In genomic region chr7:131187996-131188395, GRCm38 (mm10) we compare ENCODE assay signal across 33 mouse cellular contexts. TPM values are rescaled to one million over a fixed set of nuclear protein-coding genes. Genes with fewer than 3 reads are reported as not detected.
"Had no signal": no experiment of that assay in that cellular context is flagged by ENCODE, and none has a peak within 500 bp of the region (broad histone marks: within the 10 kb centered on the region; RNA-seq: fewer than 3 reads in every experiment).

No protein-coding gene starts in this region.

- DNase-seq: cerebellum, adult 2 months; cerebellum, adult 8-10 months; cerebellum, adult 9-10 months; cerebellum, adult 9-11 months; cerebellum, postnatal 10 days; cerebellum, postnatal 14 days; cerebellum, postnatal 25 days; cerebellum, postnatal 36 days; embryo, embryonic 11 days; forebrain, postnatal 0 days; gastrocnemius, adult 2 months; gastrocnemius, postnatal 10 days; gastrocnemius, postnatal 14 days; gastrocnemius, postnatal 25 days; gastrocnemius, postnatal 36 days; heart, adult 18-20 months; heart, adult 2 months had no signal

- H3K36me3 ChIP-seq: embryonic facial prominence, embryonic 10.5 days; embryonic facial prominence, embryonic 12.5 days; embryonic facial prominence, embryonic 13.5 days; embryonic facial prominence, embryonic 15.5 days; forebrain, embryonic 10.5 days; forebrain, embryonic 12.5 days; forebrain, embryonic 15.5 days had no signal

- ATAC-seq: forebrain, embryonic 13.5 days; forebrain, embryonic 14.5 days; forebrain, embryonic 15.5 days; forebrain, embryonic 16.5 days; forebrain, postnatal 0 days had no signal

- H3K4me3 ChIP-seq: embryonic facial prominence, embryonic 10.5 days; embryonic facial prominence, embryonic 12.5 days; embryonic facial prominence, embryonic 13.5 days; embryonic facial prominence, embryonic 15.5 days; erythroblast, embryonic 14.5 days; forebrain, embryonic 10.5 days; forebrain, embryonic 12.5 days; forebrain, embryonic 13.5 days; forebrain, embryonic 15.5 days; gastrocnemius, adult 2 months; heart, adult 2 months had no signal

- H3K27ac ChIP-seq: embryonic facial prominence, embryonic 10.5 days; embryonic facial prominence, embryonic 12.5 days; embryonic facial prominence, embryonic 13.5 days; embryonic facial prominence, embryonic 15.5 days; forebrain, embryonic 10.5 days; forebrain, embryonic 12.5 days; forebrain, embryonic 13.5 days; forebrain, embryonic 15.5 days; gastrocnemius, adult 2 months; heart, adult 2 months had no signal

- H3K9me3 ChIP-seq: embryonic facial prominence, embryonic 10.5 days; embryonic facial prominence, embryonic 12.5 days; embryonic facial prominence, embryonic 13.5 days; embryonic facial prominence, embryonic 15.5 days; forebrain, embryonic 10.5 days; forebrain, embryonic 12.5 days; forebrain, embryonic 13.5 days; forebrain, embryonic 15.5 days had no signal

- H3K4me2 ChIP-seq: embryonic facial prominence, embryonic 12.5 days; embryonic facial prominence, embryonic 13.5 days; embryonic facial prominence, embryonic 15.5 days; forebrain, embryonic 12.5 days; forebrain, embryonic 13.5 days; forebrain, embryonic 15.5 days had no signal

- H3K4me1 ChIP-seq: embryonic facial prominence, embryonic 10.5 days; embryonic facial prominence, embryonic 12.5 days; embryonic facial prominence, embryonic 13.5 days; embryonic facial prominence, embryonic 15.5 days; forebrain, embryonic 10.5 days; forebrain, embryonic 12.5 days; forebrain, embryonic 13.5 days; forebrain, embryonic 15.5 days had no signal

- H3K27me3 ChIP-seq: embryonic facial prominence, embryonic 12.5 days; embryonic facial prominence, embryonic 13.5 days; embryonic facial prominence, embryonic 15.5 days; forebrain, embryonic 12.5 days; forebrain, embryonic 13.5 days; forebrain, embryonic 15.5 days had no signal

- H3K9ac ChIP-seq: embryonic facial prominence, embryonic 12.5 days; embryonic facial prominence, embryonic 13.5 days; embryonic facial prominence, embryonic 15.5 days; forebrain, embryonic 12.5 days; forebrain, embryonic 13.5 days; forebrain, embryonic 15.5 days; forebrain, postnatal 0 days had no signal

RNA-seq across cellular contexts. Expression of gene 5430419D17Rik, which starts 13.8 kb away (rescaled TPM):
- polyA plus RNA-seq: embryonic facial prominence, embryonic 10.5 days; embryonic facial prominence, embryonic 11.5 days; embryonic facial prominence, embryonic 12.5 days; embryonic facial prominence, embryonic 13.5 days; embryonic facial prominence, embryonic 14.5 days; embryonic facial prominence, embryonic 15.5 days; erythroblast, embryonic 14.5 days; forebrain, embryonic 10.5 days; forebrain, embryonic 11.5 days; forebrain, embryonic 12.5 days; forebrain, embryonic 13.5 days; forebrain, embryonic 14.5 days; forebrain, embryonic 15.5 days; forebrain, embryonic 16.5 days had no signal

RNA-seq across cellular contexts. Expression of gene 4933402N03Rik, which starts 41.9 kb away (rescaled TPM):
- polyA plus RNA-seq: cerebellum, adult 2 months; cortical plate, adult 2 months; embryonic facial prominence, embryonic 10.5 days; embryonic facial prominence, embryonic 11.5 days; embryonic facial prominence, embryonic 12.5 days; embryonic facial prominence, embryonic 13.5 days; embryonic facial prominence, embryonic 14.5 days; embryonic facial prominence, embryonic 15.5 days; erythroblast, embryonic 14.5 days; forebrain, embryonic 10.5 days; forebrain, embryonic 11.5 days; forebrain, embryonic 12.5 days; forebrain, embryonic 13.5 days; forebrain, embryonic 14.5 days; forebrain, embryonic 15.5 days; forebrain, embryonic 16.5 days; forebrain, postnatal 0 days; frontal cortex, adult 2 months; heart, adult 2 months had no signal
